27 mouse cellular contexts compared by ENCODE assay signal in genomic region chr16:22832932-22833525, GRCm38 (mm10). TPM values are rescaled to one million over a fixed set of nuclear protein-coding genes. Genes with fewer than 3 reads are reported as not detected.
"Had no signal": no experiment of that assay in that cellular context is flagged by ENCODE, and none has a peak within 500 bp of the region (broad histone marks: within the 10 kb centered on the region; RNA-seq: fewer than 3 reads in every experiment).

No protein-coding gene starts in this region.

- H3K9me3 ChIP-seq: kidney, embryonic 15.5 days; lung, embryonic 15.5 days had no signal

- H3K27me3 ChIP-seq: kidney, embryonic 15.5 days; lung, embryonic 15.5 days had no signal

- H3K27ac ChIP-seq: kidney, embryonic 15.5 days; liver, embryonic 14.5 days; lung, embryonic 15.5 days had no signal

- H3K4me2 ChIP-seq: kidney, embryonic 15.5 days; lung, embryonic 15.5 days; midbrain, embryonic 11.5 days had no signal

- H3K4me1 ChIP-seq: kidney, embryonic 15.5 days; lung, embryonic 15.5 days had no signal

- DNase-seq: kidney, adult 2 months; kidney, postnatal 10 days; kidney, postnatal 36 days; lung, adult 18-20 months; lung, postnatal 10 days; lung, postnatal 36 days; midbrain, embryonic 14.5 days; thymus, adult 18-20 months; thymus, postnatal 36 days had no signal

- H3K4me3 ChIP-seq: kidney, embryonic 15.5 days; lung, embryonic 15.5 days had no signal

- H3K9ac ChIP-seq: kidney, embryonic 15.5 days; liver, embryonic 14.5 days; lung, embryonic 15.5 days had no signal

RNA-seq across cellular contexts. Expression of gene Crygs, which starts 21.7 kb away (rescaled TPM):
- total RNA-seq: layer of hippocampus, postnatal 14 days; left cerebral cortex, postnatal 36 days; liver, adult 2 months; megakaryocyte-erythroid progenitor cell, adult 5-6 weeks; midbrain, postnatal 0 days had no signal
- polyA plus RNA-seq: limb, embryonic 11.5 days; limb, embryonic 14.5 days; liver, embryonic 14.5 days; lung, embryonic 15.5 days; midbrain, postnatal 0 days; neural tube, embryonic 11.5 days; neural tube, embryonic 14.5 days; small intestine, adult 2 months; spleen, adult 2 months; stomach, embryonic 16.5 days; testis, adult 2 months; urinary bladder, adult 2 months had no signal

RNA-seq across cellular contexts. Expression of gene Ahsg, which starts 58.0 kb away (rescaled TPM):
- total RNA-seq: layer of hippocampus, postnatal 14 days; left cerebral cortex, postnatal 36 days; megakaryocyte-erythroid progenitor cell, adult 5-6 weeks; midbrain, postnatal 0 days had no signal
- polyA plus RNA-seq: kidney, adult 2 months; limb, embryonic 11.5 days; midbrain, embryonic 14.5 days; neural tube, embryonic 11.5 days; small intestine, adult 2 months had no signal
